Mouse (Mus musculus) testis, adult 2 months (tissue): ENCODE measurements at regions not wholly inside any gene's neighbourhood (a gene's known extent, or its start where the extent isn't known, plus 50 kb on each side); places are given as distances from the start of the nearest gene placed in this dataset.

Source experiments
- CTCF ChIP-seq: fragments of 200-500 bp; IDR thresholded peaks from 2 replicates; pipeline ENCODE4 v1.5.1; 2012; ENCODE audit warnings: low read depth, mild to moderate bottlenecking, inconsistent platforms, low read length, moderate library complexity; ENCODE audit not compliant: control insufficient read depth, insufficient read depth, insufficient replicate concordance
- POLR2A ChIP-seq: fragments of 200-500 bp; IDR thresholded peaks from 2 replicates; pipeline ENCODE4 v1.6.1; 2012; ENCODE audit warnings: low read depth, mild to moderate bottlenecking, inconsistent platforms, low read length, moderate library complexity; ENCODE audit not compliant: control insufficient read depth

GRCm38 (mm10) chrX:21295460-21295859, 120.0 kb upstream of the Gm21876 start:
- TF ChIP-seq POLR2A (no peak), CTCF (no peak)
